Mouse (Mus musculus) urinary bladder, postnatal 4 days (tissue): ENCODE measurements around the gene Mif.
"Not testable (repeated sequence)": the region's sequence is repeated elsewhere in the genome, so short reads cannot be mapped to it uniquely, and the experiment has no call there.

ENCODE experiments used
- DNase-seq, 2 experiments: peaks; one replicate each; pipeline ENCODE4 v3.0.0; 2021 to 2022; ENCODE audit warnings: low spot score in 2 of 2

Mif gene

GRCm38 (mm10) chr10:75859786-75860470 is at the start of gene Mif:
TSS of gene Mif (minus strand) at chr10:75860240.
- DNase-seq = peak; percentile 75 to 87

- DNase-seq = no peak
These were observed 46.8 kb upstream of the Mif start for GRCm38 (mm10) chr10:75906882-75907281.

GRCm38 (mm10) chr10:75904391-75904790 is 44.4 kb upstream of the Mif start:
- no peak for DNase-seq

GRCm38 (mm10) chr10:75898846-75899245 is 38.8 kb upstream of the Mif start:
- DNase-seq = peak in 1 of 2 experiments; percentile 61

- no peak for DNase-seq
These were observed 38.1 kb upstream of the Mif start for GRCm38 (mm10) chr10:75898039-75898564.

GRCm38 (mm10) chr10:75897373-75897772 is 37.3 kb upstream of the Mif start:
- DNase-seq = peak; percentile 45 to 77

- DNase-seq = no peak
These were observed 36.2 kb upstream of the Mif start for GRCm38 (mm10) chr10:75896208-75896607.

- no peak for DNase-seq
These were observed 35.7 kb upstream of the Mif start for GRCm38 (mm10) chr10:75895730-75896129.

- no peak for DNase-seq
These were observed 34.6 kb upstream of the Mif start for GRCm38 (mm10) chr10:75894601-75895000.

- peak; percentile 89 to 90 for DNase-seq
These were observed 33.2 kb upstream of the Mif start, which contains the start of gene Derl3 for GRCm38 (mm10) chr10:75893089-75893750. TSS of gene Derl3 (plus strand) at chr10:75893413.

- no peak for DNase-seq
These were observed 29.5 kb upstream of the Mif start for GRCm38 (mm10) chr10:75889406-75890153.

GRCm38 (mm10) chr10:75887504-75887903 is 27.5 kb upstream of the Mif start:
- DNase-seq = not testable (repeated sequence)

- DNase-seq = no peak
These were observed 24.7 kb upstream of the Mif start for GRCm38 (mm10) chr10:75884742-75885141.

GRCm38 (mm10) chr10:75883232-75883552 is 23.2 kb upstream of the Mif start:
- DNase-seq = peak; percentile 77 to 80

GRCm38 (mm10) chr10:75882433-75883231 is 22.6 kb upstream of the Mif start:
- DNase-seq = no peak

GRCm38 (mm10) chr10:75881578-75882432 is 21.8 kb upstream of the Mif start:
- DNase-seq = no peak

- no peak for DNase-seq
These were observed 20.9 kb upstream of the Mif start for GRCm38 (mm10) chr10:75880771-75881577.

- no peak for DNase-seq
These were observed 20.3 kb upstream of the Mif start for GRCm38 (mm10) chr10:75880351-75880750.

GRCm38 (mm10) chr10:75878836-75879235 is 18.8 kb upstream of the Mif start:
- DNase-seq = no peak
